Mouse (Mus musculus) CH12.LX (cell line): ENCODE measurements around the gene Ttll5. TPM values are rescaled to one million over a fixed set of nuclear protein-coding genes. Genes with fewer than 3 reads are reported as not detected.

Source experiments
- DNase-seq: peaks from one replicate; pipeline ENCODE4 v3.0.0-alpha.2; 2013; ENCODE audit errors: extremely low read depth
- H3K27ac ChIP-seq: 2 replicates; pipeline ENCODE4 v1.5.1; 2012; ENCODE audit warnings: low read depth, mild to moderate bottlenecking, control low read depth, moderate library complexity; ENCODE audit not compliant: insufficient read depth
- H3K27me3 ChIP-seq: replicated peaks from 2 replicates; pipeline ENCODE3; 2012; ENCODE audit warnings: inconsistent platforms
- H3K36me3 ChIP-seq, 2 experiments: replicated peaks in 1 of 2; 2 replicates each; pipeline versions ENCODE3 to v1.6.1; 2012; ENCODE audit warnings: inconsistent platforms in 1 of 2, low read length in 1 of 2, mild to moderate bottlenecking in 1 of 2, mixed read lengths in 1 of 2, moderate library complexity in 1 of 2; ENCODE audit not compliant: control insufficient read depth in 1 of 2, insufficient read depth in 1 of 2
- H3K4me1 ChIP-seq, 2 experiments: 2 replicates each; pipeline ENCODE4 v1.6.1; 2012; ENCODE audit warnings: inconsistent platforms in 1 of 2, moderate library complexity in 1 of 2; ENCODE audit not compliant: insufficient read depth in 2 of 2, control insufficient read depth in 1 of 2
- H3K4me2 ChIP-seq: 2 replicates; pipeline ENCODE4 v1.6.1; 2012; ENCODE audit warnings: low read depth, mild to moderate bottlenecking, control low read depth; ENCODE audit not compliant: poor library complexity, insufficient read depth, severe bottlenecking
- H3K4me3 ChIP-seq, 3 experiments: fragments of 150-350 bp in 1 of 3; sonication (generic) in 1 of 3; replicated peaks in 1 of 3; 2 replicates each; pipeline versions ENCODE3 to v1.5.1; 2011 to 2012; ENCODE audit warnings: low read depth in 2 of 3, low read length in 2 of 3, mild to moderate bottlenecking in 2 of 3, moderate library complexity in 2 of 3, control low read depth in 1 of 3, improper control_type of control experiment in 1 of 3, inconsistent platforms in 1 of 3, mixed read lengths in 1 of 3; ENCODE audit not compliant: poor library complexity in 1 of 3
- H3K79me2 ChIP-seq: replicated peaks from 2 replicates; pipeline ENCODE4 v1.6.1; 2012; ENCODE audit warnings: mild to moderate bottlenecking, moderate library complexity; ENCODE audit not compliant: control insufficient read depth, poor library complexity, insufficient read depth, severe bottlenecking; ENCODE audit errors: extremely low read depth
- H3K9ac ChIP-seq: 2 replicates; pipeline ENCODE4 v1.6.1; 2012; ENCODE audit warnings: low read depth, mild to moderate bottlenecking, control low read depth, moderate library complexity; ENCODE audit not compliant: insufficient read depth
- H3K9me3 ChIP-seq: replicated peaks from 2 replicates; pipeline ENCODE3; 2012; ENCODE audit warnings: low read length, inconsistent platforms, mixed read lengths
- BHLHE40 ChIP-seq: IDR thresholded peaks from 2 replicates; pipeline ENCODE4 v1.6.1; 2011; ENCODE audit warnings: mild to moderate bottlenecking, low read depth, low read length, improper control_type of control experiment
- CHD1 ChIP-seq: IDR thresholded peaks from 2 replicates; pipeline ENCODE4 v1.6.1; 2012; ENCODE audit warnings: low read depth, low read length, improper control_type of control experiment, inconsistent platforms
- CHD2 ChIP-seq: IDR thresholded peaks from 2 replicates; pipeline ENCODE4 v1.6.1; 2011; ENCODE audit warnings: low read length, improper control_type of control experiment
- CTCF ChIP-seq, 2 experiments: IDR thresholded peaks in 1 of 2; conservative IDR thresholded peaks in 1 of 2; 2 replicates each; pipeline ENCODE4 v1.5.1; 2011 to 2012; ENCODE audit warnings: low read depth in 2 of 2, low read length in 2 of 2, improper control_type of control experiment in 1 of 2, inconsistent platforms in 1 of 2, mild to moderate bottlenecking in 1 of 2, moderate library complexity in 1 of 2
- E2F4 ChIP-seq: IDR thresholded peaks from 2 replicates; pipeline ENCODE4 v1.6.1; 2011; ENCODE audit warnings: low read depth, low read length, improper control_type of control experiment; ENCODE audit not compliant: insufficient replicate concordance
- ELF1 ChIP-seq: IDR thresholded peaks from 2 replicates; pipeline ENCODE4 v1.6.1; 2014; ENCODE audit warnings: low read depth, mild to moderate bottlenecking, inconsistent platforms, low read length, improper control_type of control experiment
- GABPA ChIP-seq: IDR thresholded peaks from 2 replicates; pipeline ENCODE4 v1.6.1; 2012; ENCODE audit warnings: low read depth, low read length, improper control_type of control experiment, inconsistent platforms; ENCODE audit not compliant: insufficient replicate concordance
- HCFC1 ChIP-seq: IDR thresholded peaks from 2 replicates; pipeline ENCODE4 v1.6.1; 2012; ENCODE audit warnings: low read depth, mild to moderate bottlenecking, inconsistent platforms, low read length, improper control_type of control experiment
- JUND ChIP-seq: conservative IDR thresholded peaks from 2 replicates; pipeline ENCODE4 v1.6.1; 2011; ENCODE audit warnings: low read depth, low read length, improper control_type of control experiment
- KAT2A ChIP-seq: IDR thresholded peaks from 2 replicates; pipeline ENCODE4 v1.6.1; 2012; ENCODE audit warnings: low read length, improper control_type of control experiment, inconsistent platforms; ENCODE audit not compliant: insufficient replicate concordance
- MAX ChIP-seq: IDR thresholded peaks from 2 replicates; pipeline ENCODE4 v1.6.1; 2011; ENCODE audit warnings: low read length, improper control_type of control experiment
- MEF2A ChIP-seq: IDR thresholded peaks from 2 replicates; pipeline ENCODE4 v1.6.1; 2014; ENCODE audit warnings: low read depth, mild to moderate bottlenecking, inconsistent platforms, low read length, improper control_type of control experiment, borderline replicate concordance
- MYC ChIP-seq: IDR thresholded peaks from 2 replicates; pipeline ENCODE4 v1.6.1; 2011; ENCODE audit warnings: low read depth, mild to moderate bottlenecking, improper control_type of control experiment, low read length
- NELFE ChIP-seq: IDR thresholded peaks from 2 replicates; pipeline ENCODE4 v1.6.1; 2011; ENCODE audit warnings: low read depth, low read length, improper control_type of control experiment
- POLR2A ChIP-seq: IDR thresholded peaks from 2 replicates; pipeline ENCODE4 v1.6.1; 2011; ENCODE audit warnings: low read depth, mild to moderate bottlenecking, improper control_type of control experiment, low read length
- POLR2AphosphoS2 ChIP-seq: IDR thresholded peaks from 2 replicates; pipeline ENCODE4 v1.6.1; 2011; ENCODE audit warnings: low read depth, low read length, improper control_type of control experiment
- RAD21 ChIP-seq: IDR thresholded peaks from 2 replicates; pipeline ENCODE4 v1.6.1; 2011; ENCODE audit warnings: low read depth, mild to moderate bottlenecking, low read length, improper control_type of control experiment, moderate library complexity
- RCOR1 ChIP-seq: conservative IDR thresholded peaks from 2 replicates; pipeline ENCODE4 v1.6.1; 2012; ENCODE audit warnings: low read depth, mild to moderate bottlenecking, inconsistent platforms, low read length, improper control_type of control experiment
- UBTF ChIP-seq: IDR thresholded peaks from 2 replicates; pipeline ENCODE4 v1.6.1; 2012; ENCODE audit warnings: low read depth, mild to moderate bottlenecking, inconsistent platforms, low read length, improper control_type of control experiment, moderate library complexity
- USF1 ChIP-seq: IDR thresholded peaks from 2 replicates; pipeline ENCODE4 v1.6.1; 2014; ENCODE audit warnings: low read depth, mild to moderate bottlenecking, inconsistent platforms, low read length, improper control_type of control experiment
- ZC3H11A ChIP-seq: IDR thresholded peaks from 2 replicates; pipeline ENCODE4 v1.6.1; 2012; ENCODE audit warnings: low read depth, mild to moderate bottlenecking, inconsistent platforms, low read length, improper control_type of control experiment
- ZKSCAN1 ChIP-seq: IDR thresholded peaks from 2 replicates; pipeline ENCODE4 v1.6.1; 2012; ENCODE audit warnings: low read depth, inconsistent platforms, low read length, improper control_type of control experiment, borderline replicate concordance
- ZNF384 ChIP-seq: IDR thresholded peaks from 2 replicates; pipeline ENCODE4 v1.6.1; 2012; ENCODE audit warnings: low read depth, low read length, improper control_type of control experiment, inconsistent platforms
- dilution Hi-C: fragments of 300-500 bp; cut with MboI; formaldehyde crosslinking; loops from 2 replicates; pipeline ENCODE4 v1.14.3; 2020; ENCODE audit warnings: low sequenced_read_pairs; ENCODE audit not compliant: extremely low pct_unique_long_range_greater_than_20kb, extremely low pct_ligation_motif_present
- in situ Hi-C: fragments of 300-500 bp; cut with MboI; formaldehyde crosslinking; loops from 3 replicates; pipeline ENCODE4 v1.14.3; 2019; ENCODE audit warnings: low sequenced_read_pairs, low pct_ligation_motif_present, low pct_unique_long_range_greater_than_20kb, mixed read lengths
- polyA plus RNA-seq: library from polyadenylated mRNA; unstranded; fragments of >175 nt; gene quantifications from 2 replicates; pipeline ENCODE4 v1.2.1, GENCODE M21; 2012; ENCODE audit warnings: low read depth; ENCODE audit not compliant: insufficient read length
- total RNA-seq, 2 experiments: library from RNA; depleted of rRNA; stranded (reverse); fragments of 300-350 nt in 1 of 2; fragments of >200 nt in 1 of 2; gene quantifications; 2 replicates each; pipeline ENCODE4 v1.2.3; 2012 to 2014

Ttll5 gene
- total and polyA plus RNA-seq, 3 experiments: 5.7 to 14.0 (median 8.7) TPM

DNA sequence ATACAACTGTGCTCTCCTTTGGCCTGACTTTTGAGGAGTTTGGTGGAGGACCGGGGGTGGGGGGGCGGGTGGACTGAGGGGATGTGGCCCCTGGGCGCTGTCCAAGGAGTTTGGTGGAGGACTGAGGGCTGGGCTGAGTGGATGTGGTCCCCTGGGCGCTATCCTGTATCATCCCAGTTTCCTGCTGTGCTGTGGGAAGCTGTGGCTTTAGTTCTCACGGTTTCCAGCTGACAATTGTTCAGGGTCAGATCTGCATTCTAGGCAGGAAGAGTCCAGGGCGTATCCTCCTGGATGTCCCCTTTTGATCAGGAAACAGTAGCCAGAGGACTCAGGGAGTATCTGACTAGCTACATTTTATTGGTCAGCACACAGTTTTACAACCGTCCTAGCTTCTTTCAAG is 263.6 kb downstream of the Ttll5 start:
- TF ChIP-seq POLR2A (no peak), CTCF (conservative IDR thresholded peaks at IDR 0.05 in 1 of 2, IDR thresholded peaks at IDR 0.05 in 1 of 2; ENCODE audit: low read depth in 2 of 2, low read length in 2 of 2) (no peak), CHD1 (no peak), NELFE (no peak), E2F4 (no peak), MEF2A (no peak), BHLHE40 (no peak), HCFC1 (no peak), ELF1 (no peak), CHD2 (no peak), ZC3H11A (no peak), GABPA (no peak)
- in situ Hi-C loops: no loop called here
- Histone ChIP-seq H3K36me3 (no peaks in the 10 kb centered on the region), H3K4me3 (no peak overlapping the region), H3K27ac (no peak overlapping the region), H3K4me1 (peaks cover 0 to 3% of the 10 kb centered on the region in 2 experiments; a peak in 3 of 4 replicates), H3K9me3 (no peaks in the 10 kb centered on the region), H3K9ac (no peak overlapping the region), H3K27me3 (peaks cover 3% of the 10 kb centered on the region), H3K79me2 (no peaks in the 10 kb centered on the region), H3K4me2 (no peak overlapping the region)
- DNase-seq: no peak
- dilution Hi-C loops: no loop called here

DNA sequence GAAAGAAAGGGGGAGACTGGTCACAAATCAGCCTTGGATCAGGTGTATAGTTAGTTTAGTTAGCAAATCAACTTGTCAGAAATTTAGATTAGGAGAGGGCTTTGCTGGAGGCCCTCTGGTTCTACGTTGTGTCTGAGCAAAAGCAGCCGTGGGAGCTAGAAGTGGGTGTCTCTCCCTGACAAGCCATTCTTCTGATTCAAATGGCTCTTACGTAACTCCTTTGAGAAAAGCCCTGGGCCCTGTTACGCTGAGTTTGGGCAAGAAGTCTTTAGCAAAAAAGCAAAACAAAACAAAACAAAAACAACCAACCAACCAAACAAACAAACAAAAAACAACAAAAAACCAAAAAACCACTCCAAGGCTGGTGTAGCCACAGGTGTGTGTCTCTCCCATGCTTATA is 266.3 kb downstream of the Ttll5 start:
- no peak for DNase-seq
- Histone ChIP-seq H3K27ac (no peak overlapping the region), H3K36me3 (no peaks in the 10 kb centered on the region), H3K9ac (no peak overlapping the region), H3K27me3 (no peaks in the 10 kb centered on the region), H3K4me1 (peaks cover 5 to 28% of the 10 kb centered on the region in 2 experiments; a peak in 3 of 4 replicates), H3K79me2 (no peaks in the 10 kb centered on the region), H3K4me3 (no peak overlapping the region), H3K9me3 (no peaks in the 10 kb centered on the region), H3K4me2 (no peak overlapping the region)
- in situ Hi-C loops: no loop called here
- dilution Hi-C loops: no loop called here
- TF ChIP-seq USF1 (no peak), HCFC1 (no peak), NELFE (no peak), RAD21 (no peak), BHLHE40 (no peak), ELF1 (no peak)

DNA sequence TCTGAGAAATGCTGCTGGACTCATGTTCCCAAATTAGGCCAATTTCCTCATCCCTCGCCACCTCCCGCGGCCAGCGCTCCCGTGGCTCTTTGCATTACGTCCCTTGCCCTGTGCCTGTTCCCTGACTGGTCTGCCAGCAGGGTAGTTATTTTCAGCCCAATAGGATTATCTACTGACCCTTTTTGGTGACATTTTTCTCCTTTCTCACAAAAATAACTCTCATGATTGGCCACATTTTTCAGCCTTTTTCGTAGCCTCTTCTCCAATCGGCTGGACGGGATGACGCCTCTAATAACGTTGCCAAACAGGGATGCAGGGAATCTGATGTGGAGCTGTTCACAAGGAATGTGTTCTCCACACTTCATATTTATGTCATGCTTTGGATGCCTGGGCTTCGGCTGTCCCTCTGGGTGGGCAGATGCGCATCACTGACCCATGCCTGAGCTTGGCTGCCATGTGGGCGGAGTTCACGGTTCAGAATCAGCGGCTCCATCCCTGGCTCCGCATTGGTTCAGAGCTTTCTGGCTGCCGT is 267.2 kb downstream of the Ttll5 start:
- Histone ChIP-seq H3K79me2 (no peaks in the 10 kb centered on the region), H3K36me3 (no peaks in the 10 kb centered on the region), H3K9me3 (no peaks in the 10 kb centered on the region), H3K4me1 (peaks cover 8 to 32% of the 10 kb centered on the region in 2 experiments; a peak in 3 of 4 replicates), H3K27ac (no peak overlapping the region), H3K4me3 (no peak overlapping the region), H3K4me2 (no peak overlapping the region), H3K9ac (no peak overlapping the region), H3K27me3 (no peaks in the 10 kb centered on the region)
- no peak for DNase-seq
- in situ Hi-C loops (no loop called here), dilution Hi-C loops (no loop called here)
- TF ChIP-seq UBTF (no peak), POLR2A (no peak), CTCF (conservative IDR thresholded peaks at IDR 0.05 in 1 of 2, IDR thresholded peaks at IDR 0.05 in 1 of 2; ENCODE audit: low read depth in 2 of 2, low read length in 2 of 2) (no peak), NELFE (no peak), POLR2AphosphoS2 (no peak), MAX (no peak), KAT2A (no peak), ZNF384 (no peak), ZC3H11A (no peak), RCOR1 (no peak), MYC (no peak), ZKSCAN1 (no peak), JUND (no peak), MEF2A (no peak)
